In genomic region chr5:136502491-136503086, GRCm38 (mm10) we compare ENCODE assay signal across 13 mouse cellular contexts.
DNase-seq lines count a peak whose midpoint lies in the region; ATAC-seq and TF ChIP-seq lines count a peak whose summit lies in the region.
"Had no signal": no experiment of that assay in that cellular context is flagged by ENCODE, and none has a peak within 500 bp of the region (broad histone marks: within the 10 kb centered on the region; RNA-seq: fewer than 3 reads in every experiment).

No protein-coding gene starts in this region.

- peaks cover 37% of the 10 kb centered on the region for H3K4me1 ChIP-seq in limb, embryonic 15.5 days

- H3K4me3 ChIP-seq in gastrocnemius, adult 2 months, result no peak overlapping the region
- no peak overlapping the region for H3K4me3 ChIP-seq in limb, embryonic 15.5 days

- peak overlapping the region; percentile 54 for H3K27ac ChIP-seq in gastrocnemius, adult 2 months
- H3K27ac ChIP-seq in limb, embryonic 15.5 days, result no peak overlapping the region

- H3K9ac ChIP-seq in limb, embryonic 15.5 days, result no peak overlapping the region
- H3K9ac ChIP-seq: forebrain, postnatal 0 days had no signal

- no peak for DNase-seq in gastrocnemius, adult 2 months
- no peak for DNase-seq in gastrocnemius, adult 8-10 months (ENCODE audit: low spot score in 2 of 2)
- peak; percentile 26 for DNase-seq in kidney, postnatal 10 days
- DNase-seq in kidney, postnatal 14 days, result no peak
- DNase-seq in embryo, embryonic 11 days, result peak; percentile 40
- DNase-seq in cerebellum, adult 8-10 months, result no peak
- DNase-seq: cerebellum, postnatal 36 days; forebrain, postnatal 0 days; kidney, adult 11 months; lung, postnatal 4 days; spleen, adult 18-20 months had no signal

- intact Hi-C loops in gastrocnemius, adult 2 months (cut with DNase I), result no loop called here

- 0 out of 2 replicates have a peak overlapping the region, but pooled peaks have one; percentile 3 for H3K4me2 ChIP-seq in limb, embryonic 15.5 days

- WGBS in limb, embryonic 15.5 days, result 19% methylated on average over 5 of the region's 5 CpGs

- no peak for TF ChIP-seq CTCF in gastrocnemius, adult 2 months (IDR thresholded peaks at IDR 0.05)

- no peaks in the 10 kb centered on the region for H3K36me3 ChIP-seq in limb, embryonic 15.5 days

- H3K9me3 ChIP-seq in limb, embryonic 15.5 days, result no peaks in the 10 kb centered on the region

- H3K27me3 ChIP-seq in limb, embryonic 15.5 days, result peaks cover 43% of the 10 kb centered on the region

- ATAC-seq in limb, embryonic 15.5 days (ENCODE audit: insufficient number of reproducible peaks, low FRiP score, low TSS enrichment, low read depth), result no peak
- ATAC-seq in erythroblast, adult 5-6 weeks (replicated peaks; ENCODE audit: low FRiP score, poor library complexity, severe bottlenecking), result no peak
- ATAC-seq: forebrain, postnatal 0 days had no signal

Comparison
In these comparisons a context has a peak if more than half of its experiments do, and no peak if none do; other contexts are left out.
1. DNase-seq: peak in kidney, postnatal 10 days (single experiment) and embryo, embryonic 11 days (single experiment); none in gastrocnemius, adult 2 months (single experiment), gastrocnemius, adult 8-10 months (0 of 2), kidney, postnatal 14 days (single experiment) and cerebellum, adult 8-10 months (single experiment).